Mouse (Mus musculus) stomach, postnatal 0 days (tissue): ENCODE measurements at regions not wholly inside any gene's neighbourhood (a gene's known extent, or its start where the extent isn't known, plus 50 kb on each side); places are given as distances from the start of the nearest gene placed in this dataset.

ENCODE experiments used
- ATAC-seq: fragments of 200-750 bp; cut with Nextera tagmentation; 2 replicates; pipeline ENCODE4 v1.8.0; 2017; ENCODE audit not compliant: low FRiP score, low TSS enrichment
- DNase-seq: peaks from one replicate; pipeline ENCODE4 v3.0.0-alpha.2; 2016; ENCODE audit warnings: low spot score
- H3K27ac ChIP-seq: fragments of 300-500 bp; sonication (generic); replicated peaks from 2 replicates; pipeline ENCODE4 v1.5.1; 2014; ENCODE audit warnings: mild to moderate bottlenecking, control low read depth
- H3K27me3 ChIP-seq: fragments of 300-500 bp; sonication (generic); 2 replicates; pipeline ENCODE4 v1.6.1; 2014; ENCODE audit warnings: low read length; ENCODE audit not compliant: control insufficient read depth, insufficient read depth
- H3K36me3 ChIP-seq: fragments of 300-500 bp; sonication (generic); 2 replicates; pipeline ENCODE4 v1.6.1; 2014; ENCODE audit warnings: low read length, mixed read lengths; ENCODE audit not compliant: control insufficient read depth, insufficient read depth
- H3K4me1 ChIP-seq: fragments of 300-500 bp; sonication (generic); replicated peaks from 2 replicates; pipeline ENCODE4 v1.6.1; 2014; ENCODE audit warnings: antibody characterized with exemption; ENCODE audit not compliant: control insufficient read depth, insufficient read depth
- H3K4me2 ChIP-seq: fragments of 300-500 bp; sonication (generic); replicated peaks from 2 replicates; pipeline ENCODE4 v1.6.1; 2014; ENCODE audit warnings: low read depth, mild to moderate bottlenecking, control low read depth, moderate library complexity
- H3K4me3 ChIP-seq: fragments of 300-500 bp; sonication (generic); 2 replicates; pipeline ENCODE4 v1.5.1; 2014; ENCODE audit warnings: low read depth, low read length, control low read depth
- H3K9ac ChIP-seq: fragments of 300-500 bp; sonication (generic); 2 replicates; pipeline ENCODE4 v1.6.1; 2014; ENCODE audit warnings: mild to moderate bottlenecking, low read length, control low read depth, mixed read lengths
- H3K9me3 ChIP-seq: fragments of 300-500 bp; sonication (generic); 2 replicates; pipeline ENCODE4 v1.6.1; 2016; ENCODE audit warnings: low read length; ENCODE audit not compliant: control insufficient read depth
- CTCF ChIP-seq: IDR thresholded peaks from 2 replicates; pipeline ENCODE4 v1.5.1; 2016; ENCODE audit warnings: antibody characterized with exemption, low read depth, mild to moderate bottlenecking, moderate library complexity
- EP300 ChIP-seq: optimal IDR thresholded peaks from 2 replicates; pipeline ENCODE3; 2016; ENCODE audit warnings: antibody characterized with exemption
- WGBS: fragments of 180-500 bp; shearing (Covaris S2); extraction: QIAGEN DNeasy Blood & Tissue Kit; methylation state at CpG from one replicate; pipeline ENCODE4 v1.1.7; 2014; 5-methylcytosine and 5-hydroxymethylcytosine counted together

GRCm38 (mm10) chr8:96288525-96288924, 400.2 kb upstream of the Got2 start:
- Histone ChIP-seq H3K9ac (no peak overlapping the region), H3K36me3 (no peaks in the 10 kb centered on the region), H3K9me3 (no peaks in the 10 kb centered on the region), H3K27me3 (no peaks in the 10 kb centered on the region), H3K4me3 (no peak overlapping the region), H3K4me2 (no peak overlapping the region), H3K4me1 (no peaks in the 10 kb centered on the region), H3K27ac (no peak overlapping the region)
- ATAC-seq (no peak), DNase-seq (no peak)
- 42% methylated on average over 3 of the region's 3 CpGs for WGBS
- no peak for TF ChIP-seq CTCF
- no peak for TF ChIP-seq EP300

GRCm38 (mm10) chr8:96277479-96278138, 389.3 kb upstream of the Got2 start:
- no peak overlapping the region for H3K4me3 ChIP-seq
- TF ChIP-seq EP300 (no peak), CTCF (no peak)
- 37% methylated on average over 4 of the region's 4 CpGs for WGBS
- no peaks in the 10 kb centered on the region for H3K4me1 ChIP-seq
- H3K9ac ChIP-seq, result no peak overlapping the region
- H3K9me3 ChIP-seq, result no peaks in the 10 kb centered on the region
- no peak overlapping the region for H3K27ac ChIP-seq
- no peaks in the 10 kb centered on the region for H3K36me3 ChIP-seq
- DNase-seq (no peak), ATAC-seq (no peak)
- no peak overlapping the region for H3K4me2 ChIP-seq
- H3K27me3 ChIP-seq, result no peaks in the 10 kb centered on the region

GRCm38 (mm10) chr8:96277058-96277457, 388.7 kb upstream of the Got2 start:
- Histone ChIP-seq H3K4me1 (no peaks in the 10 kb centered on the region), H3K9ac (no peak overlapping the region), H3K36me3 (no peaks in the 10 kb centered on the region), H3K4me3 (no peak overlapping the region), H3K9me3 (no peaks in the 10 kb centered on the region), H3K27ac (no peak overlapping the region), H3K27me3 (no peaks in the 10 kb centered on the region), H3K4me2 (no peak overlapping the region)
- TF ChIP-seq EP300, result no peak
- no peak for TF ChIP-seq CTCF
- no peak for ATAC-seq
- DNase-seq, result no peak
- 27% methylated on average over 5 of the region's 5 CpGs for WGBS

- Histone ChIP-seq H3K9ac (no peak overlapping the region), H3K4me3 (no peak overlapping the region), H3K36me3 (no peaks in the 10 kb centered on the region), H3K4me1 (no peaks in the 10 kb centered on the region), H3K4me2 (no peak overlapping the region), H3K27ac (no peak overlapping the region), H3K9me3 (no peaks in the 10 kb centered on the region), H3K27me3 (no peaks in the 10 kb centered on the region)
- ATAC-seq (no peak), DNase-seq (no peak)
- no peak for TF ChIP-seq CTCF
- TF ChIP-seq EP300, result no peak
- WGBS, result 82% methylated on average over 5 of the region's 5 CpGs
Observed at GRCm38 (mm10) chr8:96256294-96256693, 367.9 kb upstream of the Got2 start.

GRCm38 (mm10) chr8:96255811-96256210, 367.5 kb upstream of the Got2 start:
- DNase-seq (no peak), ATAC-seq (no peak)
- H3K4me3 ChIP-seq, result no peak overlapping the region
- H3K27ac ChIP-seq, result no peak overlapping the region
- WGBS, result 56% methylated on average over 5 of the region's 5 CpGs
- H3K4me1 ChIP-seq, result no peaks in the 10 kb centered on the region
- no peaks in the 10 kb centered on the region for H3K9me3 ChIP-seq
- no peaks in the 10 kb centered on the region for H3K27me3 ChIP-seq
- no peaks in the 10 kb centered on the region for H3K36me3 ChIP-seq
- TF ChIP-seq CTCF, result no peak
- TF ChIP-seq EP300, result no peak
- no peak overlapping the region for H3K9ac ChIP-seq
- no peak overlapping the region for H3K4me2 ChIP-seq

GRCm38 (mm10) chr8:96246017-96246416, 357.7 kb upstream of the Got2 start:
- H3K4me1 ChIP-seq, result no peaks in the 10 kb centered on the region
- H3K4me3 ChIP-seq, result no peak overlapping the region
- DNase-seq (no peak), ATAC-seq (no peak)
- TF ChIP-seq CTCF (no peak), EP300 (no peak)
- H3K9ac ChIP-seq, result no peak overlapping the region
- H3K4me2 ChIP-seq, result no peak overlapping the region
- no peaks in the 10 kb centered on the region for H3K9me3 ChIP-seq
- no peaks in the 10 kb centered on the region for H3K36me3 ChIP-seq
- H3K27me3 ChIP-seq, result no peaks in the 10 kb centered on the region
- 79% methylated on average over 7 of the region's 7 CpGs for WGBS
- H3K27ac ChIP-seq, result no peak overlapping the region
